In the genomic region with DNA sequence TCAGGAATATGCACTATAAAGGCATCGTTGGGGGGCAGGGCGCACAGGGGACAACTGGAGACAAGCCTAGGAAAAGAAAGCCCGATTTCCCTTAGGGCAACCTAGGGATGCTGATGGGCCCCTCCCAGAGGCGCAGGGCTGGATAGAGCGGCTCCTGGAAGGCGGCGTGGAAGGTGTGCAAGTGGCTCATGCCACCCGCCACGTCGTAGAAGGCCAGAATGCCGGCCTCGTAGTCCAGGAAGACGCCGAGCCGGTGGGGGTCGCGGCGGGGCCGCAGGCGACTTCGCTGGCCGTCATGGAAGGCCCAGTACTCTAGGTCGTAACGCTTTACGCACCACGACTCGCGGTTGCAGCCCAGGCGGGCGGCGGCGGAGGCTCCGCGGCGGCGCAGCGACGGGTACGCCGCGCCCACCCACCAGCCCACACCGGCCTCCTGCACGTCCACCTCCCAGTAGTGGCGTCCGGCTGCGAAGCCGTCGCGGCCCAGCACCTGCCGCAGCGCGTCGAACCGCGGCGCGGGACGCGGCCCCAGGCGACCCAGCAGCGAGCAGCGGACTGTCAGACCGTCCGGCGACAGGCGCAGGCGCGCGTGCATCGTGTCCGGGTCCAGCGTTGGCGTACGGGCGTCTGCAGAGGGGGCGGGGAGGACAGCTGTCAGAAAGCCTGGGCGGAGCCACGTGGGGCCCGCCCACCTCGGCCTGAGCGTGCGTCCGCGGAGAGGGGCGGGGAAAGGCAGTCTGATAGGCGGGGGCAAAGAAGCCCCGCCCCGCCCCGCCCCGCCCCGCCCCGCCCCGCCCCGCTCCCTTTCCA, we compare ENCODE assay signal across 8 mouse cellular contexts. TPM values are rescaled to one million over a fixed set of nuclear protein-coding genes. Genes with fewer than 3 reads are reported as not detected.
DNase-seq lines count a peak whose midpoint lies in the region; ATAC-seq and TF ChIP-seq lines count a peak whose summit lies in the region.

No protein-coding gene starts in this region.

- ATAC-seq in embryonic facial prominence, embryonic 12.5 days (ENCODE audit: insufficient number of reproducible peaks, insufficient read depth, low FRiP score, low TSS enrichment): peak; percentile 84
- ATAC-seq in midbrain, embryonic 13.5 days: peak; percentile 97

- peaks cover 21% of the 10 kb centered on the region for H3K27me3 ChIP-seq in embryonic facial prominence, embryonic 12.5 days
- H3K27me3 ChIP-seq in limb, embryonic 10.5 days (ENCODE audit: low read depth, poor library complexity, severe bottlenecking): peaks cover 34% of the 10 kb centered on the region
- H3K27me3 ChIP-seq in midbrain, embryonic 13.5 days: peaks cover 19% of the 10 kb centered on the region
- no peaks in the 10 kb centered on the region for H3K27me3 ChIP-seq in small intestine, adult 2 months (ENCODE audit: control insufficient read depth, insufficient read depth, low read length)

- no peaks in the 10 kb centered on the region for H3K4me1 ChIP-seq in embryonic facial prominence, embryonic 12.5 days
- H3K4me1 ChIP-seq in limb, embryonic 10.5 days: peaks cover 12% of the 10 kb centered on the region
- H3K4me1 ChIP-seq in midbrain, embryonic 13.5 days (replicated peaks): 0 out of 2 replicates have a peak, but pooled peaks cover 8% of the 10 kb centered on the region
- peaks cover 6% of the 10 kb centered on the region; the same call in 1 of the 2 replicates for H3K4me1 ChIP-seq in small intestine, adult 2 months (ENCODE audit: control insufficient read depth, insufficient read depth, insufficient read length, low read length)

- H3K9ac ChIP-seq in embryonic facial prominence, embryonic 12.5 days: peak overlapping the region; percentile 44; the same call in 1 of the 2 replicates
- peak overlapping the region; percentile 71 for H3K9ac ChIP-seq in midbrain, embryonic 13.5 days (replicated peaks)

- peak; percentile 78; the same call in 1 of the 2 replicates for TF ChIP-seq POLR2A in small intestine, adult 2 months (IDR thresholded peaks at IDR 0.05; ENCODE audit: low read depth, low read length)

- H3K27ac ChIP-seq in embryonic facial prominence, embryonic 12.5 days: no peak overlapping the region
- H3K27ac ChIP-seq in limb, embryonic 10.5 days: peak overlapping the region; percentile 19
- peak overlapping the region; percentile 37 for H3K27ac ChIP-seq in midbrain, embryonic 13.5 days
- H3K27ac ChIP-seq in small intestine, adult 2 months (ENCODE audit: insufficient read depth, low read depth, low read length): no peak overlapping the region

- H3K4me2 ChIP-seq in embryonic facial prominence, embryonic 12.5 days (replicated peaks): peak overlapping the region; percentile 86
- H3K4me2 ChIP-seq in midbrain, embryonic 13.5 days (replicated peaks): peak overlapping the region; percentile 66

- H3K36me3 ChIP-seq in embryonic facial prominence, embryonic 12.5 days: peaks cover 20% of the 10 kb centered on the region
- H3K36me3 ChIP-seq in limb, embryonic 10.5 days: peaks cover 27% of the 10 kb centered on the region
- peaks cover 10% of the 10 kb centered on the region for H3K36me3 ChIP-seq in midbrain, embryonic 13.5 days
- peaks cover 25% of the 10 kb centered on the region for H3K36me3 ChIP-seq in small intestine, adult 2 months (ENCODE audit: control insufficient read depth, insufficient read depth, low read length)

- WGBS in embryonic facial prominence, embryonic 12.5 days: under 1% methylated on average over 79 of the region's 94 CpGs
- WGBS in limb, embryonic 10.5 days: under 1% methylated on average over 90 of the region's 94 CpGs
- WGBS in midbrain, embryonic 13.5 days: under 1% methylated on average over 92 of the region's 94 CpGs
- WGBS in small intestine, adult 2 months: 2% methylated on average over 93 of the region's 94 CpGs

- peak; percentile 45 for DNase-seq in 3134 (ENCODE audit: extremely low read depth, insufficient read length, low spot score)
- DNase-seq in adrenal gland, postnatal 36 days: peak; percentile 98 to 99
- peak; percentile 100 for DNase-seq in heart, adult 11 months
- DNase-seq in kidney, adult 11 months: peak; percentile 94
- peak; percentile 95 for DNase-seq in limb, embryonic 10.5 days (ENCODE audit: low spot score)

- peak overlapping the region; percentile 55 for H3K4me3 ChIP-seq in embryonic facial prominence, embryonic 12.5 days
- H3K4me3 ChIP-seq in limb, embryonic 10.5 days: peak overlapping the region; percentile 62
- peak overlapping the region; percentile 53 for H3K4me3 ChIP-seq in midbrain, embryonic 13.5 days (replicated peaks)
- H3K4me3 ChIP-seq in small intestine, adult 2 months (ENCODE audit: low read depth, low read length): peak overlapping the region; percentile 73

- no peak for TF ChIP-seq CTCF in small intestine, adult 2 months (IDR thresholded peaks at IDR 0.05; ENCODE audit: extremely low read depth, insufficient read length, insufficient replicate concordance, low read depth, low read length)

- no peaks in the 10 kb centered on the region for H3K9me3 ChIP-seq in embryonic facial prominence, embryonic 12.5 days
- no peaks in the 10 kb centered on the region for H3K9me3 ChIP-seq in limb, embryonic 10.5 days (replicated peaks)
- H3K9me3 ChIP-seq in midbrain, embryonic 13.5 days: no peaks in the 10 kb centered on the region

RNA-seq across cellular contexts. Expression of gene Nans, which starts 18.0 kb away (rescaled TPM):
- total RNA-seq in adrenal gland, postnatal 36 days (2021): 10 to 100 TPM; 38.3 to 43.8 TPM
- polyA plus RNA-seq in embryonic facial prominence, embryonic 12.5 days (2016; fragmentation: Nextera tagmentation; extraction: Ambion mirVana): 85.6 and 90.7 TPM in 2 replicates
- 87.2 and 96.1 TPM in 2 replicates for polyA plus RNA-seq in limb, embryonic 10.5 days (2016; fragmentation: Nextera tagmentation; extraction: Ambion mirVana)
- polyA plus RNA-seq in midbrain, embryonic 13.5 days (2015; fragmentation: Nextera tagmentation; extraction: Ambion mirVana): 63.2 and 63.9 TPM in 2 replicates
- 21.2 and 36.0 TPM in 2 replicates for polyA plus RNA-seq in small intestine, adult 2 months (2012; rRNA removed)

RNA-seq across cellular contexts. Expression of gene Trim14, which starts 28.9 kb away (rescaled TPM):
- total RNA-seq in adrenal gland, postnatal 36 days (2021): 1 to 10 TPM; 3.6 to 5.2 TPM
- 1.0 and 1.5 TPM in 2 replicates for polyA plus RNA-seq in embryonic facial prominence, embryonic 12.5 days (2016; fragmentation: Nextera tagmentation; extraction: Ambion mirVana)
- polyA plus RNA-seq in limb, embryonic 10.5 days (2016; fragmentation: Nextera tagmentation; extraction: Ambion mirVana): 0.64 and 0.78 TPM in 2 replicates
- 0.40 and 0.57 TPM in 2 replicates for polyA plus RNA-seq in midbrain, embryonic 13.5 days (2015; fragmentation: Nextera tagmentation; extraction: Ambion mirVana)
- polyA plus RNA-seq in small intestine, adult 2 months (2012; rRNA removed): 24.9 and 58.2 TPM in 2 replicates

RNA-seq across cellular contexts. Expression of gene Anp32b, which starts 56.3 kb away (rescaled TPM):
- total RNA-seq in adrenal gland, postnatal 36 days (2021): 100 to 1,000 TPM; 128 to 134 TPM
- 329 and 349 TPM in 2 replicates for polyA plus RNA-seq in embryonic facial prominence, embryonic 12.5 days (2016; fragmentation: Nextera tagmentation; extraction: Ambion mirVana)
- polyA plus RNA-seq in limb, embryonic 10.5 days (2016; fragmentation: Nextera tagmentation; extraction: Ambion mirVana): 405 and 451 TPM in 2 replicates
- polyA plus RNA-seq in midbrain, embryonic 13.5 days (2015; fragmentation: Nextera tagmentation; extraction: Ambion mirVana): 126 and 136 TPM in 2 replicates
- polyA plus RNA-seq in small intestine, adult 2 months (2012; rRNA removed): 12.4 and 23.4 TPM in 2 replicates

Comparison
In these comparisons a context has a peak if more than half of its experiments do, and no peak if none do; other contexts are left out.
1. DNase-seq: peak in every context shown above with its lines; median percentile 100 in heart, adult 11 months; 98 in adrenal gland, postnatal 36 days; 95 in limb, embryonic 10.5 days; 94 in kidney, adult 11 months; 45 in 3134.
2. H3K27ac ChIP-seq: peak in limb, embryonic 10.5 days (single experiment) and midbrain, embryonic 13.5 days (single experiment); none in embryonic facial prominence, embryonic 12.5 days (single experiment) and small intestine, adult 2 months (single experiment).
3. RNA of gene Trim14, which starts 28.9 kb away (polyA plus RNA-seq): 24.9 to 58.2 TPM in small intestine, adult 2 months; 1.0 to 1.5 TPM in embryonic facial prominence, embryonic 12.5 days, 0.64 to 0.78 TPM in limb, embryonic 10.5 days and 0.40 to 0.57 TPM in midbrain, embryonic 13.5 days; every median in the first group is over 10 times any median in the second.
4. Peak in every context shown above with its lines, with median percentiles within 50 percentile points of each other: H3K4me3 ChIP-seq.